8 mouse cellular contexts compared by ENCODE assay signal in the genomic region with DNA sequence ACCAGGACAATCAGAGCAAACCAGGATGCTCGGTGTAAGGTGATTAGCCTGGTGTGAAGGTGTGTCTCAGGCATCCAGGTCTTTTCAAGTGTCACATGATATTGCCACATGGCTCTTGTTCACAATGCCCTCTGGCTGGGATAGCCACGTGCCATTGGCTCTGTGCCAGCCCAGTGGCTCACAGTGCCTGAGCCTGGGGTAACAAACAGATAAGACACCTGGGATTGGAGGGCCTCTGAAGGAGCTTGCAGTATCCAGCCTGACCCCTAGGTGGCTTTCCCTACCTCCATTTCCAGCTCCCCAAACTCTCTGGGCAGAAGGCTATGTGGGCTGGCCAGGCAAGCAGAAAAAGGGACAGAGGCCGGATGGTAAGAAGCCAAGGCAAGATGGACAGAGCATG. TPM values are rescaled to one million over a fixed set of nuclear protein-coding genes. Genes with fewer than 3 reads are reported as not detected.
DNase-seq lines count a peak whose midpoint lies in the region; ATAC-seq lines count a peak whose summit lies in the region.

No protein-coding gene starts in this region.

- DNase-seq in left cerebral cortex, postnatal 4 days, result peak; percentile 54
- DNase-seq in left cerebral cortex, postnatal 25 days (ENCODE audit: low spot score in 2 of 2), result no peak
- peak; percentile 61 for DNase-seq in WW6 (ENCODE audit: low read depth, low spot score)
- peak; percentile 5 for DNase-seq in hindlimb bud, embryonic 11.5 days (ENCODE audit: extremely low spot score, low read depth, low spot score)
- peak; percentile 23 for DNase-seq in lung, postnatal 36 days
- DNase-seq in B cell, adult 2 months, result no peak

- peak; percentile 71 for ATAC-seq in common myeloid progenitor, adult 5-6 weeks (replicated peaks; ENCODE audit: low read depth, poor library complexity, severe bottlenecking)
- ATAC-seq in erythroblast, adult 5-6 weeks (replicated peaks; ENCODE audit: low FRiP score, poor library complexity, severe bottlenecking), result no peak

- intact Hi-C loops in left cerebral cortex, postnatal 4 days (cut with DNase I), result loop anchor here (10.0 kb wide), 1 partner anchor 111 kb away; no protein-coding TSS in a partner anchor
- intact Hi-C loops in left cerebral cortex, postnatal 25 days (cut with DNase I), result no loop called here

RNA-seq across cellular contexts. Expression of gene Pgbd5, which starts 35.6 kb away (rescaled TPM):
- 10 to 100 TPM; 62.3 to 64.6 TPM for total RNA-seq in left cerebral cortex, postnatal 4 days (2021)
- total RNA-seq in left cerebral cortex, postnatal 25 days (2021), result 100 to 1,000 TPM; 210 to 228 TPM
- not detected in 2 replicates for total RNA-seq in common myeloid progenitor, adult 5-6 weeks (2017)
- total RNA-seq in erythroblast, adult 5-6 weeks (2015; ENCODE audit: low replicate concordance), result not detected in 2 replicates
- not detected in 2 replicates for total RNA-seq in erythroblast, adult 5-6 weeks (2017; ENCODE audit: low replicate concordance)

Comparison
In these comparisons a context has a peak if more than half of its experiments do, and no peak if none do; other contexts are left out.
1. DNase-seq: peak in left cerebral cortex, postnatal 4 days (single experiment), WW6 (single experiment), hindlimb bud, embryonic 11.5 days (single experiment) and lung, postnatal 36 days (single experiment); none in left cerebral cortex, postnatal 25 days (0 of 2) and B cell, adult 2 months (0 of 2).
2. RNA of gene Pgbd5, which starts 35.6 kb away (total RNA-seq): 210 to 228 TPM in left cerebral cortex, postnatal 25 days and 62.3 to 64.6 TPM in left cerebral cortex, postnatal 4 days; not detected in common myeloid progenitor, adult 5-6 weeks and not detected in erythroblast, adult 5-6 weeks; every median in the first group is over 10 times any median in the second.